Mouse (Mus musculus) C2C12 (cell line): ENCODE measurements around the gene Stk33. TPM values are rescaled to one million over a fixed set of nuclear protein-coding genes. Genes with fewer than 3 reads are reported as not detected.

ENCODE experiments used
- H3K27me3 ChIP-seq: one replicate; pipeline ENCODE4 v1.6.1; 2011; ENCODE audit not compliant: control insufficient read depth, insufficient read depth, insufficient read length
- H3K36me3 ChIP-seq: one replicate; pipeline ENCODE4 v1.6.1; 2011; ENCODE audit not compliant: control insufficient read depth, insufficient read depth
- H3K4me3 ChIP-seq: one replicate; pipeline ENCODE4 v1.5.1; 2011; ENCODE audit warnings: mild to moderate bottlenecking, control low read depth; ENCODE audit not compliant: poor library complexity, insufficient read depth, severe bottlenecking
- H3K79me2 ChIP-seq: one replicate; pipeline ENCODE4 v1.6.1; 2011; ENCODE audit not compliant: control insufficient read depth, insufficient read depth
- H3K79me3 ChIP-seq: one replicate; pipeline ENCODE4 v1.6.1; 2011; ENCODE audit warnings: low read depth, control low read depth
- H3ac ChIP-seq: one replicate; pipeline ENCODE3; 2011; ENCODE audit warnings: low read depth; ENCODE audit not compliant: control insufficient read depth, insufficient read length
- CEBPB ChIP-seq: IDR thresholded peaks from one replicate; pipeline ENCODE4 v1.6.1; 2011; ENCODE audit warnings: low read depth, mild to moderate bottlenecking, control low read depth, moderate library complexity
- CTCF ChIP-seq: IDR thresholded peaks from one replicate; pipeline ENCODE4 v1.5.1; 2011; ENCODE audit not compliant: control insufficient read depth, insufficient read depth, insufficient read length
- FOSL1 ChIP-seq: IDR thresholded peaks from one replicate; pipeline ENCODE4 v1.8.0; 2011; ENCODE audit warnings: mild to moderate bottlenecking, low read length; ENCODE audit not compliant: poor library complexity, insufficient read depth, severe bottlenecking
- MAX ChIP-seq: IDR thresholded peaks from one replicate; pipeline ENCODE4 v1.6.1; 2011; ENCODE audit warnings: mild to moderate bottlenecking, control low read depth
- MYOD1 ChIP-seq: IDR thresholded peaks from one replicate; pipeline ENCODE4 v1.6.1; 2011; ENCODE audit warnings: low read depth; ENCODE audit not compliant: control insufficient read depth, insufficient read length
- MYOG ChIP-seq: IDR thresholded peaks from one replicate; pipeline ENCODE4 v1.6.1; 2011; ENCODE audit not compliant: control insufficient read depth, insufficient read length; ENCODE audit errors: extremely low read depth
- USF1 ChIP-seq: IDR thresholded peaks from one replicate; pipeline ENCODE4 v1.6.1; 2011; ENCODE audit warnings: low read depth, mild to moderate bottlenecking, control low read depth, moderate library complexity
- polyA plus RNA-seq: library from polyadenylated mRNA; unstranded; fragments of >200 nt; fragmentation: generic; extraction: Trizol; gene quantifications from one replicate; pipeline ENCODE4 v1.2.1, GENCODE M21; 2012; ENCODE audit warnings: missing spikeins

Stk33 gene
- polyA plus RNA-seq, 1 experiment: 0.02 TPM

GRCm38 (mm10) chr7:109238724-109239123 is 200.2 kb downstream of the Stk33 start:
- no peak overlapping the region for H3K4me3 ChIP-seq
- TF ChIP-seq MYOD1: no peak
- TF ChIP-seq MYOG: no peak
- no peak for TF ChIP-seq CEBPB
- no peak for TF ChIP-seq MAX
- TF ChIP-seq USF1: no peak
- no peak for TF ChIP-seq CTCF
- no peak for TF ChIP-seq FOSL1
- no peak overlapping the region for H3ac ChIP-seq
- no peaks in the 10 kb centered on the region for H3K27me3 ChIP-seq
- H3K36me3 ChIP-seq: no peaks in the 10 kb centered on the region
- H3K79me3 ChIP-seq: no peaks in the 10 kb centered on the region
- H3K79me2 ChIP-seq: no peaks in the 10 kb centered on the region

- no peak for TF ChIP-seq MYOG
- TF ChIP-seq FOSL1: no peak
- TF ChIP-seq USF1: no peak
- TF ChIP-seq CTCF: no peak
- no peak for TF ChIP-seq MYOD1
- no peak for TF ChIP-seq CEBPB
- TF ChIP-seq MAX: no peak
Observed at GRCm38 (mm10) chr7:109234882-109235640, 203.8 kb downstream of the Stk33 start.

GRCm38 (mm10) chr7:109234476-109234875 is 204.4 kb downstream of the Stk33 start:
- Histone ChIP-seq H3K79me3 (no peaks in the 10 kb centered on the region), H3ac (no peak overlapping the region), H3K36me3 (no peaks in the 10 kb centered on the region), H3K27me3 (no peaks in the 10 kb centered on the region), H3K79me2 (no peaks in the 10 kb centered on the region), H3K4me3 (no peak overlapping the region)
- no peak for TF ChIP-seq MAX
- no peak for TF ChIP-seq CTCF

More at GRCm38 (mm10) chr7:109234882-109235640, 203.8 kb downstream of the Stk33 start:
- no peaks in the 10 kb centered on the region for H3K36me3 ChIP-seq
- no peak overlapping the region for H3K4me3 ChIP-seq
- no peaks in the 10 kb centered on the region for H3K79me3 ChIP-seq
- H3K27me3 ChIP-seq: no peaks in the 10 kb centered on the region
- no peaks in the 10 kb centered on the region for H3K79me2 ChIP-seq
- H3ac ChIP-seq: no peak overlapping the region

GRCm38 (mm10) chr7:109231881-109232321 is 207.0 kb downstream of the Stk33 start:
- H3K79me2 ChIP-seq: no peaks in the 10 kb centered on the region
- H3K27me3 ChIP-seq: no peaks in the 10 kb centered on the region
- no peak overlapping the region for H3K4me3 ChIP-seq
- no peaks in the 10 kb centered on the region for H3K79me3 ChIP-seq
- H3ac ChIP-seq: no peak overlapping the region
- H3K36me3 ChIP-seq: no peaks in the 10 kb centered on the region
- no peak for TF ChIP-seq FOSL1
- no peak for TF ChIP-seq MYOD1
- TF ChIP-seq USF1: no peak
- TF ChIP-seq MYOG: no peak
- no peak for TF ChIP-seq CTCF
- no peak for TF ChIP-seq CEBPB
- TF ChIP-seq MAX: no peak

GRCm38 (mm10) chr7:109231307-109231706 is 207.6 kb downstream of the Stk33 start:
- no peak overlapping the region for H3ac ChIP-seq
- no peaks in the 10 kb centered on the region for H3K36me3 ChIP-seq
- no peaks in the 10 kb centered on the region for H3K79me2 ChIP-seq
- no peaks in the 10 kb centered on the region for H3K27me3 ChIP-seq
- no peaks in the 10 kb centered on the region for H3K79me3 ChIP-seq
- H3K4me3 ChIP-seq: no peak overlapping the region
- TF ChIP-seq MYOD1 (no peak), FOSL1 (no peak)

GRCm38 (mm10) chr7:109230806-109231205 is 208.1 kb downstream of the Stk33 start:
- H3K27me3 ChIP-seq: no peaks in the 10 kb centered on the region
- H3K79me2 ChIP-seq: no peaks in the 10 kb centered on the region
- H3K4me3 ChIP-seq: no peak overlapping the region
- no peak overlapping the region for H3ac ChIP-seq
- H3K36me3 ChIP-seq: no peaks in the 10 kb centered on the region
- no peaks in the 10 kb centered on the region for H3K79me3 ChIP-seq
- TF ChIP-seq CEBPB: no peak
- no peak for TF ChIP-seq MYOD1
- no peak for TF ChIP-seq MAX
- no peak for TF ChIP-seq USF1
- no peak for TF ChIP-seq CTCF
- no peak for TF ChIP-seq MYOG
- no peak for TF ChIP-seq FOSL1

Other genes starting within 250 kb of the Stk33 start
- 0.57 TPM for gene Trim66, start 69.1 kb upstream of the Stk33 start, polyA plus RNA-seq
- gene Rpl27a, start 80.1 kb upstream of the Stk33 start, polyA plus RNA-seq: 1,692 TPM